ENCODE assay signal across 11 mouse cellular contexts in the genomic region with DNA sequence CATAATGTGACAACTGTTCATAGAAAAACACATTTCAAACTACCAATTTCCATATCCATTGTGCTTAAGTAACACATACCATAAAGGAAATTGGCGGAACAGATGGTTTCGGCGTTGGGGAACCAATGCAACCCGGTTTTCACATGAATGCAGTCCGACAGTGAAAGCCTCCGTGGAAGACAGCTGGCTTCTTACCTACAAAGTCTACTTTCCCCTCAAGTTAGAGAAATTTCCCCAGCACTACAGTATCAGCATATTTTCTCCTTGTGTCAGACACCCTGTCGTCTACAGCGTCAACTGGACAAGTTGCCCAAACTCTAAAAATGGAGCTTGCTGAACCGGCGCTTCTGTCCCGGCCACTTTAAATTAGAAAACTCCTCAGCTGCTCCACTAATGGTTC.
DNase-seq lines count a peak whose midpoint lies in the region; ATAC-seq lines count a peak whose summit lies in the region.
"Had no signal": no experiment of that assay in that cellular context is flagged by ENCODE, and none has a peak within 500 bp of the region (broad histone marks: within the 10 kb centered on the region; RNA-seq: fewer than 3 reads in every experiment).

No protein-coding gene starts in this region.

- peaks cover 6% of the 10 kb centered on the region; the same call in 1 of the 2 replicates for H3K4me1 ChIP-seq in kidney, embryonic 14.5 days (ENCODE audit: control insufficient read depth, insufficient read depth, low read length)
- H3K4me1 ChIP-seq in forebrain, embryonic 10.5 days: peaks cover 61% of the 10 kb centered on the region
- peaks cover 25% of the 10 kb centered on the region for H3K4me1 ChIP-seq in hindbrain, embryonic 15.5 days (replicated peaks)
- H3K4me1 ChIP-seq in neural tube, embryonic 13.5 days (replicated peaks): peaks cover 45% of the 10 kb centered on the region

- ATAC-seq in kidney, embryonic 14.5 days (ENCODE audit: low FRiP score, low TSS enrichment): no peak
- ATAC-seq in hindbrain, embryonic 15.5 days (ENCODE audit: low FRiP score, low read depth): 0 out of 2 replicates have a peak, but pooled peaks have one; percentile 19
- peak; percentile 36; the same call in 1 of the 2 replicates for ATAC-seq in neural tube, embryonic 13.5 days (ENCODE audit: low read depth)

- WGBS in kidney, embryonic 14.5 days: 68% methylated on average over 11 of the region's 11 CpGs
- WGBS in forebrain, embryonic 10.5 days: 46% methylated on average over 11 of the region's 11 CpGs
- WGBS in hindbrain, embryonic 15.5 days: 16% methylated on average over 11 of the region's 11 CpGs
- 19% methylated on average over 11 of the region's 11 CpGs for WGBS in neural tube, embryonic 13.5 days

- no peak overlapping the region for H3K4me3 ChIP-seq in kidney, embryonic 14.5 days (ENCODE audit: low read length)
- H3K4me3 ChIP-seq in forebrain, embryonic 10.5 days: peak overlapping the region; percentile 40
- H3K4me3 ChIP-seq in hindbrain, embryonic 15.5 days: peak overlapping the region; percentile 4
- peak overlapping the region; percentile 21 for H3K4me3 ChIP-seq in neural tube, embryonic 13.5 days

- peaks cover 8% of the 10 kb centered on the region for H3K27me3 ChIP-seq in kidney, embryonic 14.5 days (ENCODE audit: control insufficient read depth, insufficient read depth, low read length)
- peaks cover 25% of the 10 kb centered on the region for H3K27me3 ChIP-seq in forebrain, embryonic 10.5 days (ENCODE audit: poor library complexity, severe bottlenecking)
- H3K27me3 ChIP-seq in hindbrain, embryonic 15.5 days: no peaks in the 10 kb centered on the region
- H3K27me3 ChIP-seq in neural tube, embryonic 13.5 days: no peaks in the 10 kb centered on the region

- H3K36me3 ChIP-seq in kidney, embryonic 14.5 days (ENCODE audit: control insufficient read depth, insufficient read depth, low read length): no peaks in the 10 kb centered on the region
- H3K36me3 ChIP-seq in forebrain, embryonic 10.5 days (replicated peaks): no peaks in the 10 kb centered on the region
- no peaks in the 10 kb centered on the region for H3K36me3 ChIP-seq in hindbrain, embryonic 15.5 days
- H3K36me3 ChIP-seq in neural tube, embryonic 13.5 days: no peaks in the 10 kb centered on the region
- H3K36me3 ChIP-seq: G1E had no signal

- no peak overlapping the region for H3K9ac ChIP-seq in kidney, embryonic 14.5 days (ENCODE audit: low read depth, low read length)
- no peak overlapping the region for H3K9ac ChIP-seq in hindbrain, embryonic 15.5 days
- no peak overlapping the region for H3K9ac ChIP-seq in neural tube, embryonic 13.5 days
- H3K9ac ChIP-seq: lung, embryonic 14.5 days had no signal

- H3K27ac ChIP-seq in kidney, embryonic 14.5 days (ENCODE audit: low read depth, low read length): no peak overlapping the region
- peak overlapping the region; percentile 81 for H3K27ac ChIP-seq in forebrain, embryonic 10.5 days
- H3K27ac ChIP-seq in hindbrain, embryonic 15.5 days (replicated peaks): peak overlapping the region; percentile 20; the same call in 1 of the 2 replicates
- H3K27ac ChIP-seq in neural tube, embryonic 13.5 days (replicated peaks): no peak overlapping the region; the same call in none of the 2 replicates

- DNase-seq in kidney, postnatal 10 days: no peak
- no peak for DNase-seq in forebrain, embryonic 10.5 days (ENCODE audit: extremely low spot score, low spot score)
- no peak for DNase-seq in layer of hippocampus, adult 18-20 months (ENCODE audit: low spot score in 2 of 2)
- DNase-seq in left cerebral cortex, adult 8-10 months (ENCODE audit: low spot score in 2 of 2): no peak
- DNase-seq in urinary bladder, postnatal 4 days (ENCODE audit: low spot score in 2 of 2): no peak
- DNase-seq: layer of hippocampus, postnatal 36 days; lung, embryonic 14.5 days had no signal

- H3K4me2 ChIP-seq in kidney, embryonic 14.5 days (replicated peaks; ENCODE audit: low read depth, low read length): peak overlapping the region; percentile 23; the same call in 1 of the 2 replicates
- peak overlapping the region; percentile 46 for H3K4me2 ChIP-seq in hindbrain, embryonic 15.5 days
- H3K4me2 ChIP-seq in neural tube, embryonic 13.5 days: peak overlapping the region; percentile 50
- H3K4me2 ChIP-seq: lung, embryonic 14.5 days had no signal

- no peaks in the 10 kb centered on the region for H3K9me3 ChIP-seq in kidney, embryonic 14.5 days (ENCODE audit: control insufficient read depth, low read length)
- no peaks in the 10 kb centered on the region for H3K9me3 ChIP-seq in forebrain, embryonic 10.5 days
- H3K9me3 ChIP-seq in hindbrain, embryonic 15.5 days: no peaks in the 10 kb centered on the region
- no peaks in the 10 kb centered on the region for H3K9me3 ChIP-seq in neural tube, embryonic 13.5 days
- H3K9me3 ChIP-seq: G1E had no signal

Comparison
In these comparisons a context has a peak if more than half of its experiments do, and no peak if none do; other contexts are left out.
1. H3K27ac ChIP-seq: peak in forebrain, embryonic 10.5 days (single experiment) and hindbrain, embryonic 15.5 days (single experiment); none in kidney, embryonic 14.5 days (single experiment) and neural tube, embryonic 13.5 days (single experiment).
2. Peak in every context shown above with its lines, with median percentiles within 50 percentile points of each other: H3K4me2 ChIP-seq.